Mouse (Mus musculus) ES-Bruce4 (cell line): ENCODE measurements around the gene Ryr2. TPM values are rescaled to one million over a fixed set of nuclear protein-coding genes. Genes with fewer than 3 reads are reported as not detected.

ENCODE experiments used
- H3K27ac ChIP-seq: 2 replicates; pipeline ENCODE4 v1.5.1; 2012; ENCODE audit warnings: low read length, inconsistent platforms; ENCODE audit not compliant: insufficient read depth
- H3K27me3 ChIP-seq: 2 replicates; pipeline ENCODE4 v1.6.1; 2012; ENCODE audit warnings: mild to moderate bottlenecking, low read length, inconsistent platforms; ENCODE audit not compliant: control insufficient read depth, poor library complexity, insufficient read depth, severe bottlenecking
- H3K36me3 ChIP-seq: 2 replicates; pipeline ENCODE4 v1.6.1; 2012; ENCODE audit warnings: inconsistent platforms, mild to moderate bottlenecking, low read length, moderate library complexity; ENCODE audit not compliant: control insufficient read depth, poor library complexity, insufficient read depth, severe bottlenecking
- H3K4me1 ChIP-seq: one replicate; pipeline ENCODE4 v1.8.1; 2011; ENCODE audit warnings: low read length; ENCODE audit not compliant: control insufficient read depth, insufficient read depth
- H3K4me3 ChIP-seq: 2 replicates; pipeline ENCODE4 v1.5.1; 2011; ENCODE audit warnings: low read depth, mild to moderate bottlenecking, low read length
- H3K9ac ChIP-seq: 2 replicates; pipeline ENCODE4 v1.6.1; 2012; ENCODE audit warnings: low read depth, mild to moderate bottlenecking, inconsistent platforms; ENCODE audit not compliant: poor library complexity, severe bottlenecking
- H3K9me3 ChIP-seq: replicated peaks from 2 replicates; pipeline ENCODE4 v1.6.1; 2012; ENCODE audit warnings: mild to moderate bottlenecking, low read length, inconsistent platforms; ENCODE audit not compliant: control insufficient read depth, poor library complexity, insufficient read depth, severe bottlenecking
- CTCF ChIP-seq: IDR thresholded peaks from one replicate; pipeline ENCODE4 v1.8.1; 2011; ENCODE audit warnings: low read depth, low read length
- EP300 ChIP-seq: IDR thresholded peaks from 2 replicates; pipeline ENCODE4 v1.6.1; 2011; ENCODE audit warnings: low read depth, low read length; ENCODE audit not compliant: insufficient read depth
- POLR2A ChIP-seq: IDR thresholded peaks from one replicate; pipeline ENCODE4 v1.8.1; 2011; ENCODE audit warnings: low read length; ENCODE audit not compliant: insufficient read depth
- polyA plus RNA-seq: library from polyadenylated mRNA; stranded (reverse); fragments of >200 nt; gene quantifications from 2 replicates; pipeline ENCODE4 v1.2.4, GENCODE M21; 2011; ENCODE audit warnings: low read depth; ENCODE audit not compliant: missing spikeins, insufficient read depth, insufficient read length

Gene Ryr2
- polyA plus RNA-seq, 1 experiment: 2.9 TPM

DNA sequence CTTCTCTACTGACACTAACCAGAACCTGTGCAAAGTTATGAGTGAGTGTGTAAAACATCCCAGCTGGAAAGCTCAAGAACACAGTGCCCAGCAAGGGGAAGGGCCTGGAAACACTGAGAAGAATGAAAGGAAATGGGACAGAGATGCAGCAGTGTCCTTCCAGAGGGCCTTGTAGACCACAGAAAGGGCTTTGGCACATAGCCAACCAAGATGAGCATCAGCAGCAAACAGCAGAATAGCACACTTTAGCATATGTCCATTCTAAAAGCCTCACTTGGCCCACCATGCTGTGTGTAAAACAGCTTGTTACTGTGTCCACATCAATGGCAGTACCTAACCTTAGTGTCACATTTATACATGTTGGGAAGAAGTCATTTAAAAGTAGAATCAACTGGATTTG lies 142.4 kb downstream of the Ryr2 start:
- H3K27me3 ChIP-seq: no peaks in the 10 kb centered on the region
- H3K4me3 ChIP-seq: no peak overlapping the region
- no peaks in the 10 kb centered on the region for H3K36me3 ChIP-seq
- H3K9ac ChIP-seq: no peak overlapping the region
- H3K9me3 ChIP-seq: no peaks in the 10 kb centered on the region
- no peak overlapping the region for H3K27ac ChIP-seq
- no peaks in the 10 kb centered on the region for H3K4me1 ChIP-seq
- TF ChIP-seq EP300 (no peak), POLR2A (no peak), CTCF (no peak)

DNA sequence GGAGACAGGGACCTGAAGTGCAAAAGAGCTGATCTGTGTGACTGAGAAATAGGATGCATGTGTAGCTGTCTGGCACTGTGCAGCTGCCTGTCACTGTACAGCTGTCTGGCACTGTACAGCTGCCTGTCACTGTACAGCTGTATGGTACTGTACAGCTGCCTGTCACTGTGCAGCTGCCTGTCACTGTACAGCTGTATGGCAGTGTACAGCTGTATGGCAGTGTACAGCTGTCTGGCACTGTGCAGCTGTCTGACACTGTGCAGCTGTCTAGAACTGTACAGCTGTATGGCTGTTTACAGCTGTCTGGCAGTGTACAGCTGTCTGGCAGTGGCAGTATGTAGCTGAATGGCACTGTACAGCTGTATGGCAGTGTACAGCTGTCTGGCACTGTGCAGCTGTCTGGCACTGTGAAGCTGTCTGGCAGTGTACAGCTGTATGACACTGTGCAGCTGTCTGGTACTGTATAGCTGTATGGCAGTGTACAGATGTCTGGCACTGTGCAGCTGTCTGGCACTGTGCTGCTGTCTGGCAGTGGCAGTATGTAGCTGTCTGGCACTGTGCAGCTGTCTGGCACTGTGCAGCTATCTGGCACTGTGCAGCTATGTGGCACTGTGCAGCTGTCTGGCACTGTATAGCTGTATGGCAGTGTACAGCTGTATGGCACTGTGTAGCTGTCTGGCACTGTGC lies 147.1 kb downstream of the Ryr2 start:
- no peaks in the 10 kb centered on the region for H3K4me1 ChIP-seq
- no peak overlapping the region for H3K4me3 ChIP-seq
- no peaks in the 10 kb centered on the region for H3K36me3 ChIP-seq
- no peaks in the 10 kb centered on the region for H3K9me3 ChIP-seq
- no peak overlapping the region for H3K27ac ChIP-seq
- H3K9ac ChIP-seq: no peak overlapping the region
- no peak for TF ChIP-seq CTCF
- no peak for TF ChIP-seq POLR2A
- TF ChIP-seq EP300: no peak
- H3K27me3 ChIP-seq: no peaks in the 10 kb centered on the region

DNA sequence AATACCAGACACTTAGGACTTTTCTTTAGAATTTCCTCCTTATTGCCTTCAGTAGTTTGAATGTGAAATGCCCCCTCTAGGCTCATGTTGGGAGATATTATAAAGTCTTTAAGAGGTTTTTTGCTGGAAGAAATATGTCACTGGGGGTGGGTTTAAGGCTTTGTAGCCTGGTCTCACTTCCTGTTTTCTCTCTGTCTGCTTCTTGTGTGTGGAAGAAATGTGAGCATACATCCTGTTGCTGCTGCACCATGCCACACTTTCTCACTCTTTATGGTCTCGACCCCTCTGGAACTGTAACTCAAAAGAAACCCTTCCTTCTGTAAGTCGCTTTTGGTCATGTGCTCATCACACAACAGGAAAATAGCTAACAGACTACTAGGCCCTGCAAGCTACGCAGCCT lies 147.9 kb downstream of the Ryr2 start:
- no peaks in the 10 kb centered on the region for H3K9me3 ChIP-seq
- H3K4me3 ChIP-seq: no peak overlapping the region
- TF ChIP-seq POLR2A (no peak), EP300 (no peak), CTCF (no peak)
- H3K27me3 ChIP-seq: no peaks in the 10 kb centered on the region
- H3K4me1 ChIP-seq: no peaks in the 10 kb centered on the region
- no peak overlapping the region for H3K9ac ChIP-seq
- H3K27ac ChIP-seq: no peak overlapping the region
- no peaks in the 10 kb centered on the region for H3K36me3 ChIP-seq

DNA sequence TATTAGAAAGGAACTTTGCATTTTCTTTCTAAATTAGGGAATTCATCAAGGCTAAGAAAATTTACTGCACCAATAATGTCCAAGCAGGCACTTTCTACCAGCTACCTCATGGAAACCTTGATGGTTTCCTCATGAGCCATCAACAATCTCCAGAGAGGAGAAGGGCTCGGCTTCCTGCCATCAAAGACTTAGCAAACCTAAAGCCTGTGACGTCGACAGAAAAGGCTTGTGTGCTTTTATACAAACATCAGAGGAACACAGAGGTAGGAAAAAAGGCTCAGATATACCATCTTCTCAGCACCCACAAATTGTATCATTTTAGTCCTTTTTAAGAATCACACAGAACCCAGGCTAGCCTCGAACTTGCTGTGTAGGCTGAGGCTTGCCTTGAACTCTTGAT lies 148.5 kb downstream of the Ryr2 start:
- Histone ChIP-seq H3K27me3 (no peaks in the 10 kb centered on the region), H3K4me1 (no peaks in the 10 kb centered on the region), H3K27ac (no peak overlapping the region), H3K9me3 (no peaks in the 10 kb centered on the region), H3K4me3 (no peak overlapping the region), H3K9ac (no peak overlapping the region), H3K36me3 (no peaks in the 10 kb centered on the region)
- TF ChIP-seq CTCF: no peak
- TF ChIP-seq EP300: no peak
- TF ChIP-seq POLR2A: no peak

DNA sequence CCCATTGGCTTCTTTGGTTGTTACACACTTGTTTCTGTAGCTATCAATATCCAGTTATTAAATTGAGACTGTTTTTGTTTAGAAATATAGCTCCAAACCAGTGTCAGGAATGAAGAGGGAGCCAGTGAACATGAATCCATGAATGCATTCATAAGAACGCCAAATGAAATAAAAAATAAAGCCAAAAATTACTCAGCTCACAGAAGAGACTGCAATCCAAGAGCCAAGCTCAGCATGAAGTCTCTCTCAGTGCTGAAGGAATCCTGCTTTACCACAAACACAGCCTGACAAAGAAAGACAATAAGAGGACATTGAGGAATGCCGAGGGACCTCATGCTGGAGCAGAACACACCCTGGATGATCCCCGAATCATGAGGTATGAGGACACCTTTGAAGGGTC lies 154.8 kb downstream of the Ryr2 start:
- Histone ChIP-seq H3K9ac (no peak overlapping the region), H3K9me3 (no peaks in the 10 kb centered on the region), H3K36me3 (no peaks in the 10 kb centered on the region), H3K4me1 (no peaks in the 10 kb centered on the region), H3K27ac (no peak overlapping the region), H3K27me3 (no peaks in the 10 kb centered on the region), H3K4me3 (no peak overlapping the region)
- no peak for TF ChIP-seq POLR2A
- no peak for TF ChIP-seq CTCF
- no peak for TF ChIP-seq EP300

DNA sequence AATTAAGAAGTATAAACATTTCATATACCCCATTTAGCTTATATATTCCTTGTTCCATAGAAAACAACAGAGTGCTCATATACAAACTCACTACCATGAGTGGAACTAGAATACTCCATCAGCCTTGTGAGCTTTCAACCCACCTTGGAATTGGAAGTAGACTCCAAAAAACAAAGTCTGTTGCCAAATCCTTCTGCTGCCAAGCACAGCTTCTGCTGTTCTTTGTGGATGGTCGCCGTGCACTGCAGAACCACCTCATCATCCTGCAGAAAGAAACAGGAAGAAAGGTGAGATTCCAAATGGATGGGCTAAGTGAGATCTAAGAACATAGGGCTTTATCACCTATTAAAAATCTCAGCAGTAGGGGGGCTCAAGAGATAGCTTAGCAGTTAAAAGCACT lies 161.0 kb downstream of the Ryr2 start:
- TF ChIP-seq EP300 (no peak), CTCF (no peak), POLR2A (no peak)
- Histone ChIP-seq H3K4me1 (no peaks in the 10 kb centered on the region), H3K27me3 (no peaks in the 10 kb centered on the region), H3K9ac (no peak overlapping the region), H3K27ac (no peak overlapping the region), H3K4me3 (no peak overlapping the region), H3K9me3 (no peaks in the 10 kb centered on the region), H3K36me3 (no peaks in the 10 kb centered on the region)
